In genomic region chr14:25372581-25372980, GRCm38 (mm10) we compare ENCODE assay signal across 11 mouse cellular contexts.
A peak's percentile ranks its signal among the peaks of the same experiment; 100 is the strongest.
DNase-seq lines count a peak whose midpoint lies in the region; ATAC-seq and TF ChIP-seq lines count a peak whose summit lies in the region.
"Had no signal": no experiment of that assay in that cellular context is flagged by ENCODE, and none has a peak within 500 bp of the region (broad histone marks: within the 10 kb centered on the region; RNA-seq: fewer than 3 reads in every experiment).

No protein-coding gene starts in this region.

- H3K27ac ChIP-seq in forebrain, embryonic 10.5 days: peak overlapping the region; percentile 81
- no peak overlapping the region for H3K27ac ChIP-seq in forebrain, embryonic 16.5 days (ENCODE audit: low read length)
- peak overlapping the region; percentile 85 for H3K27ac ChIP-seq in layer of hippocampus, adult 2 months
- no peak overlapping the region for H3K27ac ChIP-seq in bone marrow, adult 2 months (ENCODE audit: control insufficient read depth, insufficient read depth, low read depth, low read length, poor library complexity)
- H3K27ac ChIP-seq in midbrain, embryonic 14.5 days (replicated peaks; ENCODE audit: low read depth, low read length): no peak overlapping the region; the same call in 1 of the 2 replicates

- H3K4me2 ChIP-seq in forebrain, embryonic 16.5 days (ENCODE audit: low read length): no peak overlapping the region
- no peak overlapping the region for H3K4me2 ChIP-seq in midbrain, embryonic 14.5 days (ENCODE audit: low read length)
- H3K4me2 ChIP-seq: embryonic facial prominence, embryonic 15.5 days had no signal

- H3K36me3 ChIP-seq in forebrain, embryonic 10.5 days (replicated peaks): peaks cover 8% of the 10 kb centered on the region
- H3K36me3 ChIP-seq in forebrain, embryonic 16.5 days (ENCODE audit: control insufficient read depth, insufficient read depth): no peaks in the 10 kb centered on the region
- H3K36me3 ChIP-seq in midbrain, embryonic 14.5 days (ENCODE audit: control insufficient read depth, insufficient read depth, low read length): no peaks in the 10 kb centered on the region
- H3K36me3 ChIP-seq: embryonic facial prominence, embryonic 15.5 days had no signal

- TF ChIP-seq POLR2A in bone marrow, adult 2 months (IDR thresholded peaks at IDR 0.05; ENCODE audit: borderline replicate concordance, control insufficient read depth, low read depth, low read length): no peak

- peaks cover 8% of the 10 kb centered on the region; the same call in 1 of the 2 replicates for H3K9me3 ChIP-seq in forebrain, embryonic 10.5 days
- H3K9me3 ChIP-seq in forebrain, embryonic 16.5 days (ENCODE audit: control insufficient read depth, low read length): no peaks in the 10 kb centered on the region
- H3K9me3 ChIP-seq in midbrain, embryonic 14.5 days (ENCODE audit: control insufficient read depth, low read length): no peaks in the 10 kb centered on the region
- H3K9me3 ChIP-seq: embryonic facial prominence, embryonic 15.5 days had no signal

- 53% methylated on average over 4 of the region's 4 CpGs for WGBS in forebrain, embryonic 10.5 days
- 45% methylated on average over 4 of the region's 4 CpGs for WGBS in forebrain, embryonic 16.5 days
- WGBS in bone marrow, adult 2 months: 62% methylated on average over 4 of the region's 4 CpGs
- WGBS in midbrain, embryonic 14.5 days: 53% methylated on average over 4 of the region's 4 CpGs

- peak; percentile 56 for TF ChIP-seq CTCF in layer of hippocampus, adult 2 months (conservative IDR thresholded peaks at IDR 0.05)
- 0 out of 2 replicates have a peak, but pooled peaks have one; percentile 19 for TF ChIP-seq CTCF in bone marrow, adult 2 months (IDR thresholded peaks at IDR 0.05; ENCODE audit: control insufficient read depth, insufficient read depth, low read length)

- H3K27me3 ChIP-seq in forebrain, embryonic 10.5 days (ENCODE audit: poor library complexity, severe bottlenecking): no peaks in the 10 kb centered on the region
- no peaks in the 10 kb centered on the region for H3K27me3 ChIP-seq in forebrain, embryonic 16.5 days (replicated peaks; ENCODE audit: control insufficient read depth, insufficient read depth, low read length)
- no peaks in the 10 kb centered on the region for H3K27me3 ChIP-seq in midbrain, embryonic 14.5 days (ENCODE audit: control insufficient read depth, insufficient read depth, low read length)
- H3K27me3 ChIP-seq: embryonic facial prominence, embryonic 15.5 days had no signal

- peaks cover 44% of the 10 kb centered on the region for H3K4me1 ChIP-seq in forebrain, embryonic 10.5 days
- peaks cover 31% of the 10 kb centered on the region for H3K4me1 ChIP-seq in forebrain, embryonic 16.5 days (replicated peaks; ENCODE audit: control insufficient read depth, insufficient read depth, low read length)
- H3K4me1 ChIP-seq in bone marrow, adult 2 months (ENCODE audit: control insufficient read depth, insufficient read depth, low read length): no peaks in the 10 kb centered on the region
- H3K4me1 ChIP-seq in midbrain, embryonic 14.5 days (ENCODE audit: control insufficient read depth, insufficient read depth, low read length): peaks cover 20% of the 10 kb centered on the region

- ATAC-seq in forebrain, embryonic 16.5 days: no peak
- no peak for ATAC-seq in midbrain, embryonic 14.5 days (ENCODE audit: low FRiP score, low TSS enrichment)

- H3K9ac ChIP-seq in forebrain, embryonic 16.5 days (replicated peaks; ENCODE audit: low read depth, low read length): no peak overlapping the region
- H3K9ac ChIP-seq in midbrain, embryonic 14.5 days (replicated peaks; ENCODE audit: low read length): no peak overlapping the region
- H3K9ac ChIP-seq: embryonic facial prominence, embryonic 15.5 days had no signal

- H3K4me3 ChIP-seq in forebrain, embryonic 10.5 days: no peak overlapping the region
- H3K4me3 ChIP-seq in forebrain, embryonic 16.5 days (replicated peaks; ENCODE audit: low read length): no peak overlapping the region
- H3K4me3 ChIP-seq in layer of hippocampus, adult 2 months: no peak overlapping the region
- no peak overlapping the region for H3K4me3 ChIP-seq in bone marrow, adult 2 months (replicated peaks; ENCODE audit: control insufficient read depth, low read depth, low read length)
- H3K4me3 ChIP-seq in midbrain, embryonic 14.5 days (replicated peaks; ENCODE audit: low read depth, low read length): no peak overlapping the region
- H3K4me3 ChIP-seq: embryonic facial prominence, embryonic 15.5 days had no signal

- no peak for DNase-seq in forebrain, embryonic 10.5 days (ENCODE audit: extremely low spot score, low spot score)
- DNase-seq in layer of hippocampus, adult 2 months (ENCODE audit: low spot score in 2 of 2): no peak
- DNase-seq in layer of hippocampus, postnatal 36 days: no peak
- DNase-seq in midbrain, embryonic 14.5 days: peak; percentile 19
- DNase-seq in right cerebral cortex, postnatal 14 days: no peak
- no peak for DNase-seq in adrenal gland, postnatal 14 days
- DNase-seq: B cell, adult 2 months; gastrocnemius, postnatal 25 days had no signal

Comparison
In these comparisons a context has a peak if more than half of its experiments do, and no peak if none do; other contexts are left out.
1. H3K27ac ChIP-seq: peak in forebrain, embryonic 10.5 days (single experiment) and layer of hippocampus, adult 2 months (single experiment); none in forebrain, embryonic 16.5 days (single experiment), bone marrow, adult 2 months (single experiment) and midbrain, embryonic 14.5 days (single experiment).